Mouse (Mus musculus) hindbrain, postnatal 0 days (tissue): ENCODE results near the gene Gpr152. TPM values are rescaled to one million over a fixed set of nuclear protein-coding genes. Genes with fewer than 3 reads are reported as not detected.

Source experiments
- ATAC-seq: fragments of 200-750 bp; cut with Nextera tagmentation; 2 replicates; pipeline ENCODE4 v1.8.0; 2017; ENCODE audit warnings: mild to moderate bottlenecking, moderate TSS enrichment, moderate library complexity
- DNase-seq: peaks from one replicate; pipeline ENCODE4 v3.0.0-alpha.2; 2015; ENCODE audit warnings: low spot score
- H3K27ac ChIP-seq: fragments of 300-500 bp; sonication (generic); 2 replicates; pipeline ENCODE4 v1.5.1; 2014; ENCODE audit warnings: mild to moderate bottlenecking
- H3K27me3 ChIP-seq: fragments of 300-500 bp; sonication (generic); 2 replicates; pipeline ENCODE4 v1.6.1; 2014; ENCODE audit warnings: low read length, mixed read lengths; ENCODE audit not compliant: insufficient read depth
- H3K36me3 ChIP-seq: fragments of 300-500 bp; sonication (generic); 2 replicates; pipeline ENCODE4 v1.6.1; 2014; ENCODE audit warnings: low read length, mixed read lengths; ENCODE audit not compliant: insufficient read depth
- H3K4me1 ChIP-seq: fragments of 300-500 bp; sonication (generic); 2 replicates; pipeline ENCODE4 v1.6.1; 2014; ENCODE audit warnings: antibody characterized with exemption, low read length, mixed read lengths; ENCODE audit not compliant: insufficient read depth
- H3K4me2 ChIP-seq: fragments of 300-500 bp; sonication (generic); 2 replicates; pipeline ENCODE4 v1.6.1; 2014; ENCODE audit warnings: low read depth, mild to moderate bottlenecking, low read length, moderate library complexity, mixed read lengths
- H3K4me3 ChIP-seq: fragments of 300-500 bp; sonication (generic); 2 replicates; pipeline ENCODE4 v1.5.1; 2014; ENCODE audit warnings: low read length
- H3K9ac ChIP-seq: fragments of 300-500 bp; sonication (generic); replicated peaks from 2 replicates; pipeline ENCODE4 v1.6.1; 2014; ENCODE audit warnings: mild to moderate bottlenecking, low read length, moderate library complexity, mixed read lengths
- H3K9me3 ChIP-seq: fragments of 300-500 bp; sonication (generic); 2 replicates; pipeline ENCODE4 v1.6.1; 2016; ENCODE audit warnings: low read length, mixed read lengths
- CTCF ChIP-seq: IDR thresholded peaks from 2 replicates; pipeline ENCODE4 v1.5.1; 2016; ENCODE audit warnings: antibody characterized with exemption, control low read depth, low read depth
- WGBS: fragments of 180-500 bp; shearing (Covaris S2); extraction: QIAGEN DNeasy Blood & Tissue Kit; methylation state at CpG from one replicate; pipeline ENCODE4 v1.1.7; 2014; 5-methylcytosine and 5-hydroxymethylcytosine counted together
- polyA plus RNA-seq: library from polyadenylated mRNA; unstranded; fragments of >200 nt; fragmentation: Nextera tagmentation; extraction: Ambion mirVana; gene quantifications from 2 replicates; pipeline ENCODE4 v1.2.1, GENCODE M21; 2015
- total RNA-seq: library from RNA; depleted of rRNA; stranded (reverse); fragments of >200 nt; gene quantifications from 2 replicates; pipeline ENCODE4 v1.2.3, GENCODE M21; 2014

Gpr152 gene
- total and polyA plus RNA-seq, 2 experiments from 2014 or later = 0.05 to 0.37 TPM

- DNase-seq = peak; percentile 99
- H3K9me3 ChIP-seq = no peaks in the 10 kb centered on the region
- H3K4me3 ChIP-seq = peak overlapping the region; percentile 44
- TF ChIP-seq CTCF = peak; percentile 85
- no peaks in the 10 kb centered on the region for H3K27me3 ChIP-seq
- under 1% methylated on average over 41 of the region's 43 CpGs for WGBS
- H3K4me1 ChIP-seq = peaks cover 7% of the 10 kb centered on the region
- H3K36me3 ChIP-seq = no peaks in the 10 kb centered on the region
- H3K4me2 ChIP-seq = peak overlapping the region; percentile 85
- ATAC-seq = peak; percentile 97
- peak overlapping the region; percentile 78 for H3K9ac ChIP-seq
- peak overlapping the region; percentile 92 for H3K27ac ChIP-seq
Observed at GRCm38 (mm10) chr19:4169378-4169784, 29.8 kb downstream of the Gpr152 start.

- no peak for TF ChIP-seq CTCF
- H3K9me3 ChIP-seq = no peaks in the 10 kb centered on the region
- no peaks in the 10 kb centered on the region for H3K27me3 ChIP-seq
- H3K4me1 ChIP-seq = peaks cover 7% of the 10 kb centered on the region
- DNase-seq (no peak), ATAC-seq (peak; percentile 39)
- H3K36me3 ChIP-seq = no peaks in the 10 kb centered on the region
- H3K4me3 ChIP-seq = peak overlapping the region; percentile 44
- WGBS = 4% methylated on average over 27 of the region's 27 CpGs
- peak overlapping the region; percentile 92 for H3K27ac ChIP-seq
- peak overlapping the region; percentile 85 for H3K4me2 ChIP-seq
- peak overlapping the region; percentile 78 for H3K9ac ChIP-seq
Observed at GRCm38 (mm10) chr19:4169810-4170209, 30.2 kb downstream of the Gpr152 start.

- 93% methylated on average over 10 of the region's 10 CpGs for WGBS
- no peak for ATAC-seq
- no peaks in the 10 kb centered on the region for H3K9me3 ChIP-seq
Observed at GRCm38 (mm10) chr19:4170723-4171392, 31.3 kb downstream of the Gpr152 start.

GRCm38 (mm10) chr19:4171393-4172290 lies 32.1 kb downstream of the Gpr152 start:
- Histone ChIP-seq H3K4me1 (peaks cover 16% of the 10 kb centered on the region), H3K9me3 (no peaks in the 10 kb centered on the region), H3K27ac (no peak overlapping the region), H3K4me3 (no peak overlapping the region), H3K36me3 (no peaks in the 10 kb centered on the region), H3K4me2 (no peak overlapping the region), H3K9ac (no peak overlapping the region), H3K27me3 (no peaks in the 10 kb centered on the region)
- no peak for TF ChIP-seq CTCF
- ATAC-seq (no peak), DNase-seq (no peak)
- WGBS = 47% methylated on average over 13 of the region's 13 CpGs

More at GRCm38 (mm10) chr19:4170723-4171392, 31.3 kb downstream of the Gpr152 start:
- no peak for TF ChIP-seq CTCF
- H3K4me3 ChIP-seq = no peak overlapping the region
- no peaks in the 10 kb centered on the region for H3K36me3 ChIP-seq
- H3K4me2 ChIP-seq = no peak overlapping the region
- H3K9ac ChIP-seq = no peak overlapping the region
- peaks cover 14% of the 10 kb centered on the region for H3K4me1 ChIP-seq
- no peak overlapping the region for H3K27ac ChIP-seq
- no peak for DNase-seq
- H3K27me3 ChIP-seq = no peaks in the 10 kb centered on the region

GRCm38 (mm10) chr19:4172925-4173324 lies 33.3 kb downstream of the Gpr152 start:
- DNase-seq = no peak

GRCm38 (mm10) chr19:4175368-4175947 lies 35.9 kb downstream of the Gpr152 start, which contains the start of gene Carns1:
Carns1 (minus strand) TSS chr19:4175479.
- Histone ChIP-seq H3K4me3 (no peak within 1 kb of the TSS), H3K36me3 (no peaks in the 10 kb centered on the region), H3K9me3 (no peaks in the 10 kb centered on the region), H3K4me2 (peak within 1 kb of the TSS; percentile 24), H3K27me3 (no peaks in the 10 kb centered on the region), H3K4me1 (peaks cover 10% of the 10 kb centered on the region; the same call in 1 of the 2 replicates), H3K27ac (no peak within 1 kb of the TSS), H3K9ac (no peak within 1 kb of the TSS)
- WGBS = 13% methylated on average over 11 of the region's 11 CpGs
- no peak for TF ChIP-seq CTCF
- DNase-seq (no peak), ATAC-seq (peak; percentile 39; the same call in 1 of the 2 replicates)

More at GRCm38 (mm10) chr19:4172925-4173324, 33.3 kb downstream of the Gpr152 start:
- H3K36me3 ChIP-seq = no peaks in the 10 kb centered on the region
- no peaks in the 10 kb centered on the region for H3K9me3 ChIP-seq
- H3K9ac ChIP-seq = no peak overlapping the region
- H3K4me3 ChIP-seq = no peak overlapping the region
- H3K27me3 ChIP-seq = no peaks in the 10 kb centered on the region
- peaks cover 16% of the 10 kb centered on the region for H3K4me1 ChIP-seq
- H3K27ac ChIP-seq = no peak overlapping the region
- WGBS = 62% methylated on average over 11 of the region's 11 CpGs
- ATAC-seq = no peak
- no peak for TF ChIP-seq CTCF
- H3K4me2 ChIP-seq = no peak overlapping the region
